Mouse (Mus musculus) thymus, adult 2 months (tissue): ENCODE data around the gene Sult2b1.

Experiments
- CTCF ChIP-seq: fragments of 200-500 bp; IDR thresholded peaks from 2 replicates; pipeline ENCODE4 v1.5.1; 2012; ENCODE audit warnings: mild to moderate bottlenecking, control low read depth, low read length, moderate library complexity, borderline replicate concordance; ENCODE audit not compliant: control insufficient read depth, poor library complexity, insufficient read depth; ENCODE audit errors: extremely low read depth
- POLR2A ChIP-seq: fragments of 200-500 bp; IDR thresholded peaks from 2 replicates; pipeline ENCODE4 v1.6.1; 2012; ENCODE audit warnings: mild to moderate bottlenecking, low read length, control low read depth, moderate library complexity; ENCODE audit not compliant: control insufficient read depth, poor library complexity, insufficient read depth; ENCODE audit errors: extremely low read depth

- no peak for TF ChIP-seq POLR2A
- no peak for TF ChIP-seq CTCF
These were observed 90.4 kb downstream of the Sult2b1 start, which contains the start of gene Sec1 for GRCm38 (mm10) chr7:45693921-45694591.
